Mouse (Mus musculus): ENCODE data around the gene Tacc3.

DNA sequence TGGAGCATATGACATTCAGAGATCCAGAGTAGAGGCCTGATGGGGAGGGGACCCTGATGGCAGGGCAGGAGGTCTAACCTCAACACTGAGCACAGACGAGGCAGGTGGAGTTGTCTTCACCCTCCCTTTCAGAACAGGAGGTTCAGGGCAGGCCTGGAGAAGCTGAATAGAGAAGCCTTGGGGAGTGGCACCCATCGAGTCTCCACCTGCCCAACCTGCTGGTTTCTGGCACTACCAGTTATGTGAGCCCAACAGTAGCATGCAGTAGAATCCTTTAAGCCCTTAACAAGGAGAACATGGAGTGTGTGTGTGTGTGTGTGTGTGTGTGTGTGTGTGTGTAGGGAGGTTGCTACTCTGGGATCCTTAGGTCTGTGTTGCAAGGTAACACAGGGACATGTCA lies 54.6 kb downstream of the Tacc3 start:
- TF ChIP-seq CTCF (IDR thresholded peaks at IDR 0.05; ENCODE audit: low read depth) (no peak), EP300 (IDR thresholded peaks at IDR 0.05; ENCODE audit: low read depth) (no peak)

All from liver, embryonic 14.5 days (tissue).